Mouse (Mus musculus): ENCODE data around the gene Pmf1. TPM values are rescaled to one million over a fixed set of nuclear protein-coding genes. Genes with fewer than 3 reads are reported as not detected.
"Not testable (repeated sequence)": the region's sequence is repeated elsewhere in the genome, so short reads cannot be mapped to it uniquely, and the experiment has no call there.

Pmf1 gene
- polyA plus RNA-seq, 1 experiment from 2014 or later: 173 TPM

GRCm38 (mm10) chr3:88368511-88368910 lies 41.6 kb downstream of the Pmf1 start:
- H3K9me3 ChIP-seq (ENCODE audit: low read depth, low read length); H3K27ac ChIP-seq (ENCODE audit: low read depth); H3K4me1 ChIP-seq (ENCODE audit: insufficient read depth); DNase-seq; H3K4me3 ChIP-seq (ENCODE audit: low read depth, low read length); ATAC-seq (ENCODE audit: insufficient read depth); H3K9ac ChIP-seq; H3K4me2 ChIP-seq; H3K36me3 ChIP-seq (ENCODE audit: insufficient read depth): not testable (repeated sequence)
- 60% methylated on average over 7 of the region's 7 CpGs for WGBS
- peaks cover 21% of the 10 kb centered on the region for H3K27me3 ChIP-seq (ENCODE audit: insufficient read depth, low read length)

- H3K4me1 ChIP-seq (ENCODE audit: insufficient read depth); DNase-seq; H3K9ac ChIP-seq; H3K36me3 ChIP-seq (ENCODE audit: insufficient read depth); ATAC-seq (ENCODE audit: insufficient read depth); H3K4me3 ChIP-seq (ENCODE audit: low read depth, low read length); H3K4me2 ChIP-seq; H3K27ac ChIP-seq (ENCODE audit: low read depth); H3K9me3 ChIP-seq (ENCODE audit: low read depth, low read length): not testable (repeated sequence)
- H3K27me3 ChIP-seq (ENCODE audit: insufficient read depth, low read length): peaks cover 21% of the 10 kb centered on the region
- WGBS: 46% methylated on average over 3 of the region's 7 CpGs
Measured at GRCm38 (mm10) chr3:88367517-88367916, 42.6 kb downstream of the Pmf1 start.

GRCm38 (mm10) chr3:88366830-88367428 lies 43.2 kb downstream of the Pmf1 start:
- not testable (repeated sequence) for H3K4me1 ChIP-seq (ENCODE audit: insufficient read depth); H3K36me3 ChIP-seq (ENCODE audit: insufficient read depth); H3K9ac ChIP-seq; H3K9me3 ChIP-seq (ENCODE audit: low read depth, low read length); H3K4me3 ChIP-seq (ENCODE audit: low read depth, low read length); H3K27ac ChIP-seq (ENCODE audit: low read depth)
- peak; percentile 32 for DNase-seq
- Histone ChIP-seq H3K4me2 (peak overlapping the region; percentile 50), H3K27me3 (ENCODE audit: insufficient read depth, low read length) (peaks cover 21% of the 10 kb centered on the region)
- WGBS: 4% methylated on average over 16 of the region's 22 CpGs
- ATAC-seq (ENCODE audit: insufficient read depth): peak; percentile 78; the same call in 1 of the 2 replicates

GRCm38 (mm10) chr3:88365705-88366361 lies 44.3 kb downstream of the Pmf1 start:
- peaks cover 18% of the 10 kb centered on the region for H3K36me3 ChIP-seq (ENCODE audit: insufficient read depth)
- no peak overlapping the region for H3K27ac ChIP-seq (ENCODE audit: low read depth)
- peaks cover 5% of the 10 kb centered on the region; the same call in 1 of the 2 replicates for H3K4me1 ChIP-seq (ENCODE audit: insufficient read depth)
- no peak overlapping the region for H3K4me3 ChIP-seq (ENCODE audit: low read depth, low read length)
- H3K9me3 ChIP-seq (ENCODE audit: low read depth, low read length): no peaks in the 10 kb centered on the region
- no peak overlapping the region for H3K9ac ChIP-seq
- peaks cover 21% of the 10 kb centered on the region for H3K27me3 ChIP-seq (ENCODE audit: insufficient read depth, low read length)
- DNase-seq: no peak
- no peak for TF ChIP-seq CTCF (IDR thresholded peaks at IDR 0.05; ENCODE audit: low read depth)
- 36% methylated on average over 34 of the region's 34 CpGs for WGBS
- no peak overlapping the region for H3K4me2 ChIP-seq
- no peak for ATAC-seq (ENCODE audit: insufficient read depth)

- 2% methylated on average over 16 of the region's 16 CpGs for WGBS
- peak within 1 kb of the TSS; percentile 55 for H3K4me2 ChIP-seq
- TF ChIP-seq CTCF (IDR thresholded peaks at IDR 0.05; ENCODE audit: low read depth): no peak
- peak within 1 kb of the TSS; percentile 73; the same call in 1 of the 2 replicates for H3K27ac ChIP-seq (ENCODE audit: low read depth)
- H3K27me3 ChIP-seq (ENCODE audit: insufficient read depth, low read length): peaks cover 21% of the 10 kb centered on the region
- DNase-seq (peak; percentile 91), ATAC-seq (ENCODE audit: insufficient read depth) (peak; percentile 63)
- peak within 1 kb of the TSS; percentile 7 for H3K9ac ChIP-seq
- peaks cover 5% of the 10 kb centered on the region; the same call in 1 of the 2 replicates for H3K4me1 ChIP-seq (ENCODE audit: insufficient read depth)
- H3K36me3 ChIP-seq (ENCODE audit: insufficient read depth): peaks cover 33% of the 10 kb centered on the region
- H3K4me3 ChIP-seq (ENCODE audit: low read depth, low read length): peak within 1 kb of the TSS; percentile 26
- H3K9me3 ChIP-seq (ENCODE audit: low read depth, low read length): no peaks in the 10 kb centered on the region
Measured at GRCm38 (mm10) chr3:88364337-88364736, 45.8 kb downstream of the Pmf1 start, which contains the start of gene Paqr6. TSS of gene Paqr6 (plus strand) at chr3:88364584.

GRCm38 (mm10) chr3:88363700-88364099 lies 46.4 kb downstream of the Pmf1 start:
- WGBS: 45% methylated on average over 4 of the region's 4 CpGs
- peaks cover 21% of the 10 kb centered on the region for H3K27me3 ChIP-seq (ENCODE audit: insufficient read depth, low read length)
- peak overlapping the region; percentile 73; the same call in 1 of the 2 replicates for H3K27ac ChIP-seq (ENCODE audit: low read depth)
- H3K36me3 ChIP-seq (ENCODE audit: insufficient read depth): peaks cover 40% of the 10 kb centered on the region
- H3K9me3 ChIP-seq (ENCODE audit: low read depth, low read length): no peaks in the 10 kb centered on the region
- H3K9ac ChIP-seq: no peak overlapping the region
- peak; percentile 25; the same call in 1 of the 2 replicates for ATAC-seq (ENCODE audit: insufficient read depth)
- peaks cover 5% of the 10 kb centered on the region; the same call in 1 of the 2 replicates for H3K4me1 ChIP-seq (ENCODE audit: insufficient read depth)
- no peak overlapping the region for H3K4me3 ChIP-seq (ENCODE audit: low read depth, low read length)
- peak; percentile 33 for DNase-seq
- TF ChIP-seq CTCF (IDR thresholded peaks at IDR 0.05; ENCODE audit: low read depth): no peak
- peak overlapping the region; percentile 55; the same call in 1 of the 2 replicates for H3K4me2 ChIP-seq

GRCm38 (mm10) chr3:88361612-88362313 lies 48.4 kb downstream of the Pmf1 start:
- Histone ChIP-seq H3K4me3 (ENCODE audit: low read depth, low read length) (no peak overlapping the region), H3K27me3 (ENCODE audit: insufficient read depth, low read length) (peaks cover 21% of the 10 kb centered on the region), H3K4me2 (no peak overlapping the region), H3K9ac (no peak overlapping the region), H3K27ac (ENCODE audit: low read depth) (no peak overlapping the region), H3K4me1 (ENCODE audit: insufficient read depth) (peaks cover 5% of the 10 kb centered on the region; the same call in 1 of the 2 replicates), H3K9me3 (ENCODE audit: low read depth, low read length) (no peaks in the 10 kb centered on the region), H3K36me3 (ENCODE audit: insufficient read depth) (peaks cover 59% of the 10 kb centered on the region)
- 84% methylated on average over 2 of the region's 2 CpGs for WGBS
- DNase-seq: no peak
- no peak for ATAC-seq (ENCODE audit: insufficient read depth)
- no peak for TF ChIP-seq CTCF (IDR thresholded peaks at IDR 0.05; ENCODE audit: low read depth)
